Mouse (Mus musculus) spleen, adult 2 months (tissue): Measurements from ENCODE around the gene Zfp1. TPM values are rescaled to one million over a fixed set of nuclear protein-coding genes. Genes with fewer than 3 reads are reported as not detected.

Experiments
- DNase-seq, 2 experiments: peaks; one replicate each; pipeline versions ENCODE4 v3.0.0 to v3.0.0-alpha.2; 2012 to 2021; ENCODE audit warnings: low spot score in 2 of 2, low read depth in 1 of 2
- H3K27ac ChIP-seq: fragments of 200-500 bp; 2 replicates; pipeline ENCODE4 v1.5.1; 2012; ENCODE audit warnings: low read length, inconsistent platforms; ENCODE audit not compliant: insufficient read depth
- H3K27me3 ChIP-seq: fragments of 200-500 bp; 2 replicates; pipeline ENCODE4 v1.6.1; 2012; ENCODE audit warnings: mild to moderate bottlenecking, moderate library complexity, low read length, inconsistent platforms; ENCODE audit not compliant: control insufficient read depth, insufficient read depth
- H3K36me3 ChIP-seq: fragments of 200-500 bp; 2 replicates; pipeline ENCODE4 v1.6.1; 2012; ENCODE audit warnings: mild to moderate bottlenecking, low read length, inconsistent platforms; ENCODE audit not compliant: control insufficient read depth, insufficient read depth
- H3K4me1 ChIP-seq: fragments of 200-500 bp; 2 replicates; pipeline ENCODE4 v1.6.1; 2011; ENCODE audit warnings: inconsistent platforms; ENCODE audit not compliant: control insufficient read depth, insufficient read depth, insufficient read length
- H3K4me3 ChIP-seq: fragments of 200-500 bp; 2 replicates; pipeline ENCODE4 v1.5.1; 2011; ENCODE audit warnings: mild to moderate bottlenecking, inconsistent platforms; ENCODE audit not compliant: insufficient read depth, insufficient read length; ENCODE audit errors: extremely low read depth
- CTCF ChIP-seq: fragments of 200-500 bp; IDR thresholded peaks from 2 replicates; pipeline ENCODE4 v1.5.1; 2011; ENCODE audit warnings: mild to moderate bottlenecking, inconsistent platforms; ENCODE audit not compliant: insufficient read depth, insufficient read length, insufficient replicate concordance; ENCODE audit errors: extremely low read depth
- POLR2A ChIP-seq: fragments of 200-500 bp; IDR thresholded peaks from 2 replicates; pipeline ENCODE4 v1.6.1; 2011; ENCODE audit warnings: low read depth, low read length, inconsistent platforms
- WGBS: fragments of 180-500 bp; shearing (Covaris S2); methylation state at CpG from one replicate; pipeline ENCODE4 v1.1.7; 2018; 5-methylcytosine and 5-hydroxymethylcytosine counted together
- polyA plus RNA-seq: library from polyadenylated mRNA; depleted of rRNA; stranded (reverse); fragments of >200 nt; gene quantifications from 2 replicates; pipeline ENCODE4 v1.2.3, GENCODE M21; 2012

Gene Zfp1
- polyA plus RNA-seq, 1 experiment = 4.9 TPM

GRCm38 (mm10) chr8:111680423-111681028 lies 37.3 kb downstream of the Zfp1 start:
- no peak for DNase-seq
- no peak overlapping the region for H3K27ac ChIP-seq
- H3K4me1 ChIP-seq = no peaks in the 10 kb centered on the region
- 51% methylated on average over 17 of the region's 17 CpGs for WGBS
- H3K36me3 ChIP-seq = no peaks in the 10 kb centered on the region
- no peak for TF ChIP-seq CTCF
- no peak for TF ChIP-seq POLR2A
- H3K4me3 ChIP-seq = no peak overlapping the region
- 0 out of 2 replicates have a peak, but pooled peaks cover 3% of the 10 kb centered on the region for H3K27me3 ChIP-seq

GRCm38 (mm10) chr8:111681153-111681552 lies 38.0 kb downstream of the Zfp1 start:
- Histone ChIP-seq H3K27me3 (0 out of 2 replicates have a peak, but pooled peaks cover 3% of the 10 kb centered on the region), H3K36me3 (no peaks in the 10 kb centered on the region), H3K4me1 (no peaks in the 10 kb centered on the region), H3K4me3 (no peak overlapping the region), H3K27ac (no peak overlapping the region)
- no peak for DNase-seq
- WGBS = 79% methylated on average over 11 of the region's 11 CpGs
- TF ChIP-seq POLR2A = no peak
- no peak for TF ChIP-seq CTCF

- no peak overlapping the region for H3K27ac ChIP-seq
- H3K4me3 ChIP-seq = no peak overlapping the region
- 0 out of 2 replicates have a peak, but pooled peaks cover 3% of the 10 kb centered on the region for H3K27me3 ChIP-seq
- TF ChIP-seq POLR2A (no peak), CTCF (no peak)
- WGBS = 32% methylated on average over 9 of the region's 9 CpGs
- H3K36me3 ChIP-seq = no peaks in the 10 kb centered on the region
- no peaks in the 10 kb centered on the region for H3K4me1 ChIP-seq
- no peak for DNase-seq
These were observed 39.3 kb downstream of the Zfp1 start for GRCm38 (mm10) chr8:111682521-111682920.

GRCm38 (mm10) chr8:111686881-111687280 lies 43.7 kb downstream of the Zfp1 start:
- H3K27ac ChIP-seq = no peak overlapping the region

GRCm38 (mm10) chr8:111690960-111691445 lies 47.8 kb downstream of the Zfp1 start, which contains the start of gene Ctrb1:
Gene Ctrb1 (minus strand): TSS chr8:111691010.
- TF ChIP-seq POLR2A (no peak), CTCF (no peak)
- WGBS = 85% methylated on average over 2 of the region's 2 CpGs
- no peaks in the 10 kb centered on the region for H3K4me1 ChIP-seq

More at GRCm38 (mm10) chr8:111686881-111687280, 43.7 kb downstream of the Zfp1 start:
- Histone ChIP-seq H3K27me3 (0 out of 2 replicates have a peak, but pooled peaks cover 2% of the 10 kb centered on the region), H3K4me1 (no peaks in the 10 kb centered on the region), H3K4me3 (no peak overlapping the region), H3K36me3 (no peaks in the 10 kb centered on the region)
- no peak for DNase-seq
- WGBS = 87% methylated on average over 13 of the region's 13 CpGs
- TF ChIP-seq POLR2A (no peak), CTCF (no peak)

GRCm38 (mm10) chr8:111693261-111693741 lies 50.1 kb downstream of the Zfp1 start:
- Histone ChIP-seq H3K36me3 (no peaks in the 10 kb centered on the region), H3K4me1 (no peaks in the 10 kb centered on the region), H3K4me3 (no peak overlapping the region), H3K27ac (no peak overlapping the region), H3K27me3 (no peaks in the 10 kb centered on the region)
- 76% methylated on average over 6 of the region's 6 CpGs for WGBS
- DNase-seq = no peak
- no peak for TF ChIP-seq CTCF
- TF ChIP-seq POLR2A = no peak

More at GRCm38 (mm10) chr8:111690960-111691445, 47.8 kb downstream of the Zfp1 start, which contains the start of gene Ctrb1:
- Histone ChIP-seq H3K27me3 (no peaks in the 10 kb centered on the region), H3K36me3 (no peaks in the 10 kb centered on the region), H3K27ac (no peak within 1 kb of the TSS), H3K4me3 (no peak within 1 kb of the TSS)
- no peak for DNase-seq

- no peak for DNase-seq
These were observed 52.2 kb downstream of the Zfp1 start for GRCm38 (mm10) chr8:111695441-111695840.

More at GRCm38 (mm10) chr8:111695441-111695840, 52.2 kb downstream of the Zfp1 start:
- no peak for TF ChIP-seq POLR2A
- no peak for TF ChIP-seq CTCF
- Histone ChIP-seq H3K4me1 (no peaks in the 10 kb centered on the region), H3K27ac (no peak overlapping the region), H3K4me3 (no peak overlapping the region), H3K27me3 (no peaks in the 10 kb centered on the region), H3K36me3 (no peaks in the 10 kb centered on the region)
- 46% methylated on average over 7 of the region's 7 CpGs for WGBS
